In genomic region chr5:31326850-31327249, GRCm38 (mm10) we compare ENCODE assay signal across 11 mouse cellular contexts. TPM values are rescaled to one million over a fixed set of nuclear protein-coding genes. Genes with fewer than 3 reads are reported as not detected.
DNase-seq lines count a peak whose midpoint lies in the region; ATAC-seq and TF ChIP-seq lines count a peak whose summit lies in the region.
"Had no signal": no experiment of that assay in that cellular context is flagged by ENCODE, and none has a peak within 500 bp of the region (broad histone marks: within the 10 kb centered on the region; RNA-seq: fewer than 3 reads in every experiment).

No protein-coding gene starts in this region.

- WGBS in intestine, postnatal 0 days: 19% methylated on average over 5 of the region's 5 CpGs
- 20% methylated on average over 5 of the region's 5 CpGs for WGBS in intestine, embryonic 16.5 days

- H3K4me2 ChIP-seq in intestine, postnatal 0 days (replicated peaks; ENCODE audit: low read depth): no peak overlapping the region
- no peak overlapping the region for H3K4me2 ChIP-seq in intestine, embryonic 16.5 days (ENCODE audit: low read depth, low read length)
- H3K4me2 ChIP-seq: limb, embryonic 13.5 days; stomach, embryonic 15.5 days had no signal

- no peaks in the 10 kb centered on the region for H3K27me3 ChIP-seq in intestine, postnatal 0 days (replicated peaks; ENCODE audit: control insufficient read depth, insufficient read depth, low read length)
- H3K27me3 ChIP-seq in intestine, embryonic 16.5 days (replicated peaks; ENCODE audit: control insufficient read depth, insufficient read depth, low read length): no peaks in the 10 kb centered on the region
- H3K27me3 ChIP-seq: limb, embryonic 13.5 days; stomach, embryonic 15.5 days had no signal

- no peak overlapping the region for H3K9ac ChIP-seq in intestine, postnatal 0 days (ENCODE audit: low read depth, low read length)
- H3K9ac ChIP-seq in intestine, embryonic 16.5 days (ENCODE audit: low read depth, low read length): no peak overlapping the region
- H3K9ac ChIP-seq: limb, embryonic 13.5 days; stomach, embryonic 15.5 days had no signal

- DNase-seq in CD4-positive helper T cell, adult 2 months (ENCODE audit: low read depth, low spot score): peak; percentile 22
- peak; percentile 17 for DNase-seq in brain, adult 2 months (ENCODE audit: low read depth, low spot score)
- DNase-seq in lung, postnatal 36 days: peak; percentile 11
- no peak for DNase-seq in urinary bladder, postnatal 10 days (ENCODE audit: low spot score)
- DNase-seq in urinary bladder, postnatal 14 days (ENCODE audit: low spot score): no peak
- DNase-seq in ovary, postnatal 10 days (ENCODE audit: low spot score): no peak

- no peaks in the 10 kb centered on the region for H3K4me1 ChIP-seq in intestine, postnatal 0 days (replicated peaks; ENCODE audit: control insufficient read depth, insufficient read depth, low read length)
- H3K4me1 ChIP-seq in intestine, embryonic 16.5 days (ENCODE audit: control insufficient read depth, insufficient read depth, low read length): no peaks in the 10 kb centered on the region
- H3K4me1 ChIP-seq: limb, embryonic 13.5 days; stomach, embryonic 15.5 days had no signal

- TF ChIP-seq CTCF in intestine, postnatal 0 days (IDR thresholded peaks at IDR 0.05; ENCODE audit: low read depth): peak; percentile 46

- H3K36me3 ChIP-seq in intestine, postnatal 0 days (ENCODE audit: control insufficient read depth, insufficient read depth): no peaks in the 10 kb centered on the region
- H3K36me3 ChIP-seq in intestine, embryonic 16.5 days (ENCODE audit: control insufficient read depth, insufficient read depth, low read length): no peaks in the 10 kb centered on the region
- H3K36me3 ChIP-seq: limb, embryonic 13.5 days; stomach, embryonic 15.5 days had no signal

- H3K4me3 ChIP-seq in intestine, postnatal 0 days (ENCODE audit: low read depth, low read length): no peak overlapping the region
- no peak overlapping the region for H3K4me3 ChIP-seq in intestine, embryonic 16.5 days (ENCODE audit: low read length)
- H3K4me3 ChIP-seq: limb, embryonic 13.5 days; stomach, embryonic 15.5 days had no signal

- H3K27ac ChIP-seq in intestine, postnatal 0 days (ENCODE audit: low read depth, low read length): no peak overlapping the region
- no peak overlapping the region for H3K27ac ChIP-seq in intestine, embryonic 16.5 days (ENCODE audit: low read length)
- H3K27ac ChIP-seq: limb, embryonic 13.5 days; stomach, embryonic 15.5 days had no signal

- ATAC-seq in intestine, postnatal 0 days: no peak
- ATAC-seq in intestine, embryonic 16.5 days: no peak

- no peaks in the 10 kb centered on the region for H3K9me3 ChIP-seq in intestine, postnatal 0 days (ENCODE audit: control insufficient read depth)
- no peaks in the 10 kb centered on the region for H3K9me3 ChIP-seq in intestine, embryonic 16.5 days (ENCODE audit: control insufficient read depth, low read length)
- H3K9me3 ChIP-seq: limb, embryonic 13.5 days; stomach, embryonic 15.5 days had no signal

RNA-seq across cellular contexts. Expression of gene Gckr, which starts 29.6 kb away (rescaled TPM):
- 0.10 TPM in 1 of 2 replicates, not detected in the other for polyA plus RNA-seq in intestine, postnatal 0 days (2015; fragmentation: Nextera tagmentation; extraction: Ambion mirVana)
- 0.80 and 1.2 TPM in 2 replicates for polyA plus RNA-seq in intestine, embryonic 16.5 days (2015; fragmentation: Nextera tagmentation; extraction: Ambion mirVana)
- polyA plus RNA-seq: neural tube, embryonic 11.5 days had no signal

RNA-seq across cellular contexts. Expression of gene Fndc4, which starts 31.0 kb away (rescaled TPM):
- 6.2 and 7.2 TPM in 2 replicates for polyA plus RNA-seq in intestine, postnatal 0 days (2015; fragmentation: Nextera tagmentation; extraction: Ambion mirVana)
- 18.3 and 19.3 TPM in 2 replicates for polyA plus RNA-seq in intestine, embryonic 16.5 days (2015; fragmentation: Nextera tagmentation; extraction: Ambion mirVana)

RNA-seq across cellular contexts. Expression of gene Ift172, which starts 35.9 kb away (rescaled TPM):
- 28.3 and 30.4 TPM in 2 replicates for polyA plus RNA-seq in intestine, postnatal 0 days (2015; fragmentation: Nextera tagmentation; extraction: Ambion mirVana)
- 19.5 and 21.5 TPM in 2 replicates for polyA plus RNA-seq in intestine, embryonic 16.5 days (2015; fragmentation: Nextera tagmentation; extraction: Ambion mirVana)

Comparison
In these comparisons a context has a peak if more than half of its experiments do, and no peak if none do; other contexts are left out.
1. DNase-seq: peak in CD4-positive helper T cell, adult 2 months (single experiment), brain, adult 2 months (single experiment) and lung, postnatal 36 days (single experiment); none in urinary bladder, postnatal 10 days (single experiment), urinary bladder, postnatal 14 days (single experiment) and ovary, postnatal 10 days (single experiment).